Mouse (Mus musculus) testis, adult 2 months (tissue): ENCODE measurements around the gene Mdga1.

Experiments
- CTCF ChIP-seq: fragments of 200-500 bp; IDR thresholded peaks from 2 replicates; pipeline ENCODE4 v1.5.1; 2012; ENCODE audit warnings: low read depth, mild to moderate bottlenecking, inconsistent platforms, low read length, moderate library complexity; ENCODE audit not compliant: control insufficient read depth, insufficient read depth, insufficient replicate concordance
- POLR2A ChIP-seq: fragments of 200-500 bp; IDR thresholded peaks from 2 replicates; pipeline ENCODE4 v1.6.1; 2012; ENCODE audit warnings: low read depth, mild to moderate bottlenecking, inconsistent platforms, low read length, moderate library complexity; ENCODE audit not compliant: control insufficient read depth

- TF ChIP-seq CTCF (peak; percentile 32; the same call in 1 of the 2 replicates), POLR2A (no peak)
These were observed 111.1 kb downstream of the Mdga1 start for GRCm38 (mm10) chr17:29858764-29859163.
